Mouse (Mus musculus): ENCODE results near the gene Eras.
"Not testable (repeated sequence)": the region's sequence is repeated elsewhere in the genome, so short reads cannot be mapped to it uniquely, and the experiment has no call there.

Gene Eras

DNA sequence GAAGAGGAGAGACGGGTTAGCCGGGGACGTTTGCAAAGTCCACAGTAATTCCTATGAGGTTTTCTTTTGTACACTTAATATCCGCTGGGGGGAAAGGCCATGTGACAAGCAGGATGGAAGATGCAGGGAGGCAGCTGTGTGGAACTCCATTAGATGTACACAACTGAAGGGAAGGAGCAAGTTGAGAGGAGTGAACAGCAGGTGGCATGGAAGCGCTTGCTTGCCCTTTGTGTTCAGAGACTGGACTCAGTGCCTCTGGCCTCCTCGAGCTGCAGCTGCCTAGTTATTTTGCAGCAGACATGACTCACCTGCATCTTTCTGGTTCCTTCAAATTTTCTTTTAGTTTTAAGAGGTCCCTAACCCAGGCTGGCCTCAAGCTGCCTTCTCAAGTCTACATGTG, 17.9 kb downstream of the Eras start:
- no peak for DNase-seq (ENCODE audit: low spot score)

DNA sequence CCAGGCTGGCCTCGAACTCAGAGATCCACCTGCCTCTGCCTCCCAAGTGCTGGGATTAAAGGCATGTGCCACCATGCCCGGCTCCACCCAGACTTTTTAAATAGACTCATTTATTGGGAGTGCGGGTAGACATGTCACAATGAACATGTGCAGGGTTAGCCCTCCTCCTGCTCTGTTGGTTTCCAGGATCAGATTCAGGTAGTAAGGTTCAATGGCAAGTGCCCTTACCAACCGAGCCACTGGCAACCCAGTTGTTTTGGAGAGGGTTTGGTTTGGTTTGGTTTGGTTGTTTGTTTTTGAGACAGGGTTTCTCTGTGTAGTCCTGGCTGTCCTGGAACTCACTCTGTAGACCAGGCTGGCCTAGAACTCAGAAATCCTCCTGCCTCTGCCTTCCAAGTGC, 19.2 kb downstream of the Eras start, which contains the start of gene Gm10490:
TSS of gene Gm10490 (plus strand) at position 301 of the 400 bp plus-strand sequence.
- not testable (repeated sequence) for DNase-seq (ENCODE audit: low spot score)

DNA sequence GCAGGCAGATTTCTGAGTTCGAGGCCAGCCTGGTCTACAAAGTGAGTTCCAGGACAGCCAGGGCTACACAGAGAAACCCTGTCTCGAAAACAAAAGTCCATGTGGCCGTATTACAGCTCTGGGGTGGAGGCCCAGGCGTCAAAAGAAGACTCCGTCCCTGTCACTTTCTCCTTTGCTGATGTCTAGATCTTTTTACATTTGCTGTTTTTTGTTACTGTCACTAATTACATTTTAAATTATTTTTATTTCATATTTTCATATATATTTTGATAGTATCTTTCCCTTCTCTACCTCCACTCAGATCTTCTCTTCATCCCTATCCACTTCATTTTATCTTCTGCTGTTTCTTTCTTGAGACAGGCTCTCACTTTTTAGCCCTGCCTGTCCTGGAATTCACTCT, 20.7 kb downstream of the Eras start, which contains the start of gene Gm10491:
TSS of gene Gm10491 (minus strand) at position 101 of the 400 bp plus-strand sequence.
- no peak for DNase-seq (ENCODE audit: low spot score)

DNA sequence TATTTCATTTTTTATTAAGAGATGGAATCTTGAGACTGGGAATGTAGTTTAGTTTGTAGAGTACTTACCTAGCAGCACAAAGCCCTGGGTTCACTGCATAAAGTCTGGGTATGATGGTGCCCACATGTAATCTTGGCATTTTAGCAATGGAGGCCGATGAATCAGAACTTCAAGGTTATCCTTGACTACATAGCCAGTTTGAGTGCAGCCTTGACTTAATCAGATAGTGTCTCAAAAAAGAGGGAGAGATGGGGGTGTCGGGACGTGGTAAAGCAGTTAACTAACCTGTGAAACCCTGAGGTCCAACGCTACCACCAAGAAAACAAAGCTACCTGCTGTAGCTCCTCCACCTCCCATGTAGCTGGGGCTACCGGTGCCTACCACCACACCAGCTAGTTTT, 24.0 kb downstream of the Eras start:
- no peak for DNase-seq (ENCODE audit: low spot score)

DNA sequence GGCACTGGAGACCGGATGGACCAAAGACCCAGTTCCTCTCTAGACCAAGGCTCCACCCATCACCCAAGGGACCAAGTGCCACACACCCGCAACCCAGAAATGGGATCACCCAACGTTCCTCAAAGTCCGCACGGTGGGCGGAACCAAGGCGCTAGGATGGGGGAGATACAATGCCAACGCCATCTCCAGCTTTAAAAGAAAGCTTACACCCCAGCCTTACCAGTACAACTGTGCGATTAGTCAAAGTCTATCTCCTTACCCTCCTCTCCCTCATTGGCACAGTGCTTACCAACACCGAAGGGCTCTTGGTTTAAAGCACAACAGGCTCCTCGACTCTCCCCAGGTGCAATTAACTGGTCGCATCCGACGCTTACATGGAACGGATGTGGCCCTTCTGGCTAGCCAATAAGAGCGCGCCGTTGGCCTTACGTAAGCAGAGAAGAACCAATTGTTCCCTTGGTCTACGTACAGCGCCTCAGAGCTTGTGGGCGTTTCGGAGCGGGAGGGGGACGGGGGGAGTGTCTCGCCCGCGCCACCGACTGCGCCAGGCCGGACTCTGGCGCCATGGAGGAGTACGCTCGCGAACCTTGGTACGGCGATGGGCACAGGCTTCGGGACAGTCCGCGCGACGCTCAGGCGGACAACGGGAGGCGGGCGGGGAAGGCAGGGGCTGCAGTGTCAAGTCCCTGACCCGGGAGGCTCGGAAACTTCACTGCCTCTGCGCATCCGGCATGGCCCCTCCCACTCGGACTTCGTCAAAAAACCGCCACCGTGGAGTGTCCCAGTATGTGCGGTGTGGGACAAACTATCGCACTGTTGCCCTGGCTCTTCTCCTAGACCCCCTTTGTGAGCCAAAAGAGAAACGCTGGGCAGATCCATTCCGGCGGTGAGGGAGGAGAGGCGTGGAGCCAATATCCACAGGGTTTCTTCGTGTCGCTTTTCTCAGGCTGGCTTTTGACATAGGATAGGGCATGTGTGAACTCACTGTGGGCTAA, 29.2 kb downstream of the Eras start, which contains the start of the genes Pqbp1 and Timm17b:
TSS of gene Pqbp1 (minus strand) at position 390 of the 995 bp plus-strand sequence.
TSS of gene Timm17b (plus strand) at position 478 of the 995 bp plus-strand sequence.
- DNase-seq (ENCODE audit: low spot score) = peak; percentile 88

DNA sequence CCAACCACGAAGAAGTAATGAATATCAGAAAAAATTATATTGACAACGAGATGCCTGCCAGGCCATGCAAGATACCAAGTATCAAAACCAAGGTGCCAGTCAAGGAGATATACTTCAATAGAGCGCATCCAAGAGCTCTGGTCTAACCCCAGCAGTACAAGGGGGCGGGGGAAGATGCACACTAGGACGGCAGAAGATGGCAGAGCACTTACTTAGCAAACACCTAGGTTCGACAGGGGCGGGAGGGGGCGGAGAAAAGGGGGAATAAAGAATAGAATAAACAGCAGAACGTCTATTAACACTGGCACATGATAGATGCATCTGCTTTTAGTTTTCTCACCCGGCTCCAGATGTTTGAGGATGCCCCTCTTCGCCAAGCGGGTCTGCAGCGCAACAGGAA, 30.2 kb downstream of the Eras start:
- no peak for DNase-seq (ENCODE audit: low spot score)

DNA sequence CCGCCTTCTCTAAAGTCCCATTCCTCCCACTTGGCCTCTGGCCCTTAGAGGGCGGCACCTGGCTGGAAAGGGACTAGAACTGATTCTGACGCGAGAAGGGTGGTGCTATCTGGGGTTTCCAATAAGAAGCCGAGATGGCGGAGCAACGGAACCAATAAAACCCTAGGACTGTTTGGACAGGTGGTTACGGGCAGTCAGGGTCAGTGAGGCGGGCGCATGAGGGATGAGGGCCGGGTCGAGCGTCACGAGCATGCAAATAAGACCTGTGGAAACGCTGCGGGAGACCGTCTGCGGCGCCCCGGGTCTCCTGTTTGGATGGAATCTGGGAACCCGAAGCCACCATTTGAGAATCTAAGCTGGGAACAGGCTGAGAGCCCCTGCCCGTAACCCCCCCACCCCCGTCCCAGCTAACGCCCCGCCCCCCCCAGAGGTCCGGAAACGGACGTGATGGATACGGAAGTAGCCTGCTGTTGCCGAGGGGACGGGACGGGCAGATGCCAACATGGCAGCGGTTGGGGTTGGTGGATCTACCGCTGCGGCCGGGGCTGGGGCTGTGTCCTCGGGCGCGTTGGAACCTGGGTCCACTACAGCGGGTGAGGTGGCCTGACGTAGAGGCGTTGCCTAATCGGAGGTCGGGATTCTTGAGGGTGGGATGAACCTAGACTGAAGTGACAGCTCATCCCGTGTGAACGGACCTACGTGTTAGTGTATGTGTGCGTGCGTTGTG, 44.4 kb downstream of the Eras start, which contains the start of gene Slc35a2:
TSS of gene Slc35a2 (plus strand) at position 188 of the 727 bp plus-strand sequence.
- peak; percentile 84 for DNase-seq (ENCODE audit: low spot score)

DNA sequence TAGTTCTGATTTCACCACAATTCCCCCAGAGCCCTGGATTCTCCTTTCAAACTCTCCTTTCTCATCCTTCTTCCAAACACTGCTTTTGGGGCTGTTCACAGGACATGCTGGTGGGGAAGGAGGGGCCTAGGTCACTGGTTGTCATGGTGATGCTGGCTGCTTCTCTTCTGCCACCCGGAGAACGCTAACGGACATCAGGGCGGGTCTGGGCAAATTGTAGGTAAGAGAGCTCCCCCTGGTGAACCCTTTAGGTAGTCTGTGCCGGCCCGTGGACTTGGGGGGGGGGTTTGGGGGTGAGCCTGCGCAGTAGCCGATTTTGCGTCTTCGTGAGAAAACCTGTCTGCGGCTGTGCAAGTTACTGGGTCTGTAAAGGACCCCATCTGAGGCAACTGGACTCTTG, 48.6 kb downstream of the Eras start:
- DNase-seq (ENCODE audit: low spot score) = peak; percentile 43

DNA sequence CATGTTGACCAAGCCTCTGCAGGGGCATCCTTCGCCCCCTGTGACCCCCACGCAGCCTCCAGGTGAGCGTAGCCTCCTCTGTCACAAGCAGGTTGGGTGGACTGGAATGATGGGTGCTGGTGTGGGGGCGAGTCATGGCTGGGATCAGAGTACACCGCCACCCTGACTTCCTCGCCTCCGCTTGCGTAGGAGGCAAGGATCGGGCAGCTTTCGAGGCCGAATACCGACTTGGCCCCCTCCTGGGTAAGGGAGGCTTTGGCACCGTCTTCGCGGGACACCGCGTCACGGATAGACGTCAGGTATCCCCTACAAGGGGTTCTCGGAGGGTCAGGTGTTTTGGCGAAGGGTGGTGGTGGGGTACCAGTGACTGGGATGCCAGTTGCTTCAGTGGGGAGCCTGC, 49.9 kb downstream of the Eras start:
- peak; percentile 4 for DNase-seq (ENCODE audit: low spot score)

DNA sequence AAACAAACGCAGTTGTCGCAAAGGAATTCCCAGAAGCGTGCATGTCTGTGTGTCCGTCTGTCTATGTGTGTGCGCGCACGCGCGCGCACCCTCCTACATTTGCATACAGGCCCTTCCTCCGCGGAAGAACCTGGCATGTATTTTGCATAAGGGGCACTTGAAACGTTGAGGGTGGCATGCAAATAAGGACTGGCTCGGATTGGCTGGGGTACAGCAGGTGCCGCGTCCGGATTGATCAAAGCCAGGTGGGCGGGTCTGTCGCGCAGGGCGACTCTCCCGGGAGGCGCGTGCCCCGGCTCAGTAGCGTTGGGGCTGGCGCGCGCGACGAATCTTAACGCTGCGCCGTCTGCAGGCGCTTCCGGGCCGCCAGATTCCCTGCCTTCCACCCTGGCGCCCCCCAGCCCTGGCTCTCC, 50.4 kb downstream of the Eras start, which contains the start of gene Pim2:
TSS of gene Pim2 (plus strand) at position 256 of the 413 bp plus-strand sequence.
- DNase-seq (ENCODE audit: low spot score) = peak; percentile 81

Data from urinary bladder, postnatal 14 days (tissue).